Mouse (Mus musculus): ENCODE measurements around the gene Dnase1l2. TPM values are rescaled to one million over a fixed set of nuclear protein-coding genes. Genes with fewer than 3 reads are reported as not detected.

Gene Dnase1l2
- polyA plus RNA-seq, 1 experiment: not detected

DNA sequence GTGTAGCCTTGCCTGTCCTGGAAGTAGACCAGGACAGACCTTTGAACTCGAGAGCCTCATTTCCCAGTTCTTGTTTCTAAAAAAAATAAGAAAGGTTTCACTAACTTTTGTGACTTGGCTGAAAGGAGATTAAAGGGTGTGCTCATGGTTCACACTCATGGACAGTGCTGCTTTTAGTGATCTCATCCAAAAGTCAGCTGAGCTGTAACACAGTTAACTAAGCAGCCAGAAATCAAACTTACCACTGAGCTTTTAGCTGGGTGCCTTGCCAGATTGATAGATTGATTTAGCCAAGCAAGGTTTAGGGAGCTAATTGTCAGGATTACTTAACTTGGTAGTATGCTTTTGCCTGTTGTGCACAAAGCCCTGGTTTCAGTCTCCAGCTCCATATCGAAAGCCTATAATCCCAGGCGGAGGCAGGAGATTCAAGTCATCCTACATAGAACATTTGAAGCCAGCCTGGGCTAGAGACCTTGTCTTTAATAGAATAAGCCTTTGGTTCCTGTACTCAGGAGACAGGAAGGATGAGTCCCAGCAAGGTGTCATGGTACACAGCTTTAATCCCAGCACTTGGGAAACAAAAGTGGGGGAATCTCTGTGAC is 26.8 kb downstream of the Dnase1l2 start:
- H3K9me3 ChIP-seq: no peaks in the 10 kb centered on the region
- H3K4me1 ChIP-seq: peaks cover 51% of the 10 kb centered on the region
- TF ChIP-seq FLI1 (IDR thresholded peaks at IDR 0.05; ENCODE audit: low read length) (no peak), GATA1 (IDR thresholded peaks at IDR 0.05; ENCODE audit: borderline replicate concordance, low read length) (no peak)
- H3K4me3 ChIP-seq (replicated peaks): peak overlapping the region; percentile 96
- H3K36me3 ChIP-seq (replicated peaks; ENCODE audit: low read length): peaks cover 62% of the 10 kb centered on the region
- no peaks in the 10 kb centered on the region for H3K27me3 ChIP-seq (replicated peaks)

DNA sequence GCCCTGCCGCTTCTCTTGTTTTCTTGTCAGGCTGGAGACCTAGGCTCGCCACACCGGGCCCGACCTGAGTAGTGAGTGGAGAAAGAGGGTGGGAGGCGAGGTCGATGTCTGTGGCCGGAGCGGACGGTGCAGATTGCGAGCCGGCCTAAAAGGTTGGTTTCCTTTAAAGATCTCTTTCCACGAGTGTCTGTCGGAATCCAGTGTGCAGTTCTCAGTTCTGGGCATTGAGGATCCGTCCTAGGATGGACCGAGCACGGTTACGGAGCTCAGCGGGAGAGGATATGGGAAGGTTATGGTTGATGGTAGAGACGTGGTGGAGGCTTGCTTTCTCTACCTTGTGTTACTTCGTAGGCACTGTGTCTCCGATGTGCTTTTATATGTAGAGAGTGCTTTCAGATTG is 27.9 kb downstream of the Dnase1l2 start:
- Histone ChIP-seq H3K27me3 (replicated peaks) (no peaks in the 10 kb centered on the region), H3K36me3 (replicated peaks; ENCODE audit: low read length) (peaks cover 61% of the 10 kb centered on the region), H3K4me3 (replicated peaks) (peak overlapping the region; percentile 96), H3K4me1 (peaks cover 50% of the 10 kb centered on the region), H3K9me3 (no peaks in the 10 kb centered on the region)
- TF ChIP-seq FLI1 (IDR thresholded peaks at IDR 0.05; ENCODE audit: low read length) (no peak), GATA1 (IDR thresholded peaks at IDR 0.05; ENCODE audit: borderline replicate concordance, low read length) (no peak)

DNA sequence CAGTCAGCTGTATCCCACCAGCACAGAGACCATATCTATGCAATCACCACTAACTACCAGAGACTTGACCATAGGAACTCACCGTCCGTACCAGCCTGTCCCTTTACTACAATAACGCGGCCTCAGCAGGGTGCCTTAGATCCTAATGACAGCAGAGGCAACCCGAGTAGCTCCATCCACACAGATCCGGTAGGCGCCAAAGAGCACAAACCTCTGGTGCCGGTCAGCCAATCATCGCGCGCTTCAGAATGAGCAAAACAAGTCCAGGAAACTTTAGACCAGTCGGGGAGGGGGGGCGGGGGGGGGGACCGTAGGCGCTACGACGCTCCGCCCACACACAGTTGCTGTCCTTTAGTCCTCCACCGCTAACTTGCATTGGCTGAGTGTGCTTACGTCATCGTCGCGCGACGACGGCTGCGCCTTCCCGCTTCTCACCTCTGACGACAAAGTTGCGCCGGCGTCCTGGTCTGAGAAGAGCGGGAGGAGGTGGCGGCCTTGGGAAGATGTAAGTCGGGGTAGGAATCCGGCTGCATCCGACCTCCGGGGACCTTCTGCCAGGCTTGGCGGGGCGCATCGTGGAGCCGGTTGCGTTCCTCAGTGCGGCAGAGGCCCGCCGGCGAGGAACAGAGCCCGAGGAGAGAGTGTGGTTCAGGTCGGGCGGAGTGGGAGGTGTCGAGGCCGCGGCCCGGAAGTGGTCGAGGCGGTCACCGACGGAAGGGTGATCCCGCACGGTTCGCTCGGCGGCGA is 28.5 kb downstream of the Dnase1l2 start, which contains the start of gene Rnps1:
TSS of gene Rnps1 (plus strand) at position 336 of the 747 bp plus-strand sequence.
- H3K4me3 ChIP-seq (replicated peaks): peak within 1 kb of the TSS; percentile 96
- H3K36me3 ChIP-seq (replicated peaks; ENCODE audit: low read length): peaks cover 61% of the 10 kb centered on the region
- H3K27me3 ChIP-seq (replicated peaks): no peaks in the 10 kb centered on the region
- no peaks in the 10 kb centered on the region for H3K9me3 ChIP-seq
- peak; percentile 12; the same call in 1 of the 2 replicates for TF ChIP-seq FLI1 (IDR thresholded peaks at IDR 0.05; ENCODE audit: low read length)
- no peak for TF ChIP-seq GATA1 (IDR thresholded peaks at IDR 0.05; ENCODE audit: borderline replicate concordance, low read length)
- H3K4me1 ChIP-seq: peaks cover 46% of the 10 kb centered on the region

DNA sequence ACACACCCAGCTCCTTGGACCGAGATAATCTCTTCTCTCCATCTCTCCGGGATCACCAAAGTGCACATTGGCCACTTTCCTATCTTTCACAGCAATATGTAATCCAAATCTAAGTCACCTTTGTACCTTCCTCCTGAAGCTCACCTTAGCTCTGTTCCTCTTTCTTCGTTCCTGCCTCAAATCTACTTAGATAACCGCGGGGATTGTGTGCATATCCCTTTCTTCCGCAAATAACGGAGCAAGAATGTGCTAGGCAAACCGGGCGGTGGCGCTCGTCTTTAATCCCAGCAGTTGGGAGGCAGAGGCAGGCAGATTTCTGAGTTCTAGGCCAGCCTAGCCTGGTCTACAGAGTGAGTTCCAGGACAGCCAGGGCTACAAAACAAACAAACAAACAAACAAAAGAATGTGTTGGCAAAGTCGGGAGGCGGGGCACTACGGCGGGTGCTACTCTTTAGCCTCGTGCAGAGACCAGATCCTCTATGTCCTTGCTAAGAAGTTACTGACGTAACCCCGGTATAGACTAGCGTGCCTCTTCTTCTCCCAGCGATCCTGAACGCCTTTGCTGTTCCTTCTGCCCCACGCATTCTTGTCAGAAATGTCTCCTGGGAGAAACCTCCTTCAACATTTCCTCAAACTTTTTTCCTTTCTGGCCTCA is 29.2 kb downstream of the Dnase1l2 start:
- Histone ChIP-seq H3K36me3 (replicated peaks; ENCODE audit: low read length) (peaks cover 61% of the 10 kb centered on the region), H3K4me1 (peaks cover 43% of the 10 kb centered on the region), H3K9me3 (no peaks in the 10 kb centered on the region), H3K4me3 (replicated peaks) (peak overlapping the region; percentile 96), H3K27me3 (replicated peaks) (no peaks in the 10 kb centered on the region)
- TF ChIP-seq GATA1 (IDR thresholded peaks at IDR 0.05; ENCODE audit: borderline replicate concordance, low read length) (no peak), FLI1 (IDR thresholded peaks at IDR 0.05; ENCODE audit: low read length) (no peak)

DNA sequence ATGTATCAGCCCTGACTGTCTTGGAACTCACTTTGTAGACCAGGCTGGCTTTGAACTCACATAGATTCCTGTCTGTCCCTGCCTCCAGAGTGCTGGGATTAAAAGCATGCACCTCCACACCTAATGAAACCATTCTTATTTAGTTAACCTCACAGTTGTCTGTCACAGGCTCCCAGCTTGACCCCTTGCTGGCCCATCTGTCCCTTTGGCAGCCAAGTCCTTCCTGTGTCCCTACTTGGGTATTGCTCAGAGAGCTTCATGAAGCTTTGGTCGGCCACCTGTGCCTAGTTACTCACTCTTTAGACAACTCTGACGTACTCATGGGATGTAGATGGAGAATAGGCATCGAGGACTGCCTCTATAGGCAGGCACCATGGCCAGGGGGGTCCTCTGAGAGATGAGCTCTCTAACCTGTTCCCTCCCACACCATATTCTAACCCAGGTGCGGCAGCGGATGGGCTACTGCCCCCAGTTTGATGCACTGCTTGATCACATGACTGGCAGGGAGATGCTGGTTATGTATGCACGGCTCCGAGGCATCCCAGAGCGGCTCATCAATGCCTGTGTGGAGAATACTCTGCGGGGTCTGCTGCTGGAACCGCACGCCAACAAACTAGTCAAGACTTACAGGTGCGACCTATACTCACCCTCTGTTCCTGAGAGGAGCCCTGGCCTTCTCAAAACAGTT is 35.6 kb downstream of the Dnase1l2 start:
- 0 out of 2 replicates have a peak, but pooled peaks cover 3% of the 10 kb centered on the region for H3K4me1 ChIP-seq
- no peaks in the 10 kb centered on the region for H3K27me3 ChIP-seq (replicated peaks)
- H3K36me3 ChIP-seq (replicated peaks; ENCODE audit: low read length): peaks cover 91% of the 10 kb centered on the region
- TF ChIP-seq GATA1 (IDR thresholded peaks at IDR 0.05; ENCODE audit: borderline replicate concordance, low read length) (no peak), FLI1 (IDR thresholded peaks at IDR 0.05; ENCODE audit: low read length) (no peak)
- H3K4me3 ChIP-seq (replicated peaks): no peak overlapping the region
- no peaks in the 10 kb centered on the region for H3K9me3 ChIP-seq

DNA sequence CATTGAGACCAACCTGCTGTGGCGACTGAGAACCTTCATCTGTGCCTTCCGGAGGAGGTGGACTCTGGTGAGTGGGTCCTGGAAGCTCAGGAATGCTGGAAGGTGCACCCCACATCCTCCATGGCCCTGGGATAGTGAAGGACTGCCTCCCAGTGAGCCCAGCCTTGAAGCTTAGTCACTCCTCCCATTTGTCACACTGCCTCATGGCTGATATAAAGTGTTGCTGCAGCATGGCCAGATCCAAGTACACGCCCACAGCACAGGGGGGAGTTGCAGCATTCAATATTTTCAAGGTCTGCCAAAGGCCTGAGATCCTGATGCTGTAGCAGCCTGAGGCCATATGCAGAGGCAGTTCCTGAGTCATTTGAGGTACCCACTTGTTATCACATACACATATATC is 40.5 kb downstream of the Dnase1l2 start:
- Histone ChIP-seq H3K4me3 (replicated peaks) (no peak overlapping the region), H3K27me3 (replicated peaks) (no peaks in the 10 kb centered on the region), H3K36me3 (replicated peaks; ENCODE audit: low read length) (peaks cover 94% of the 10 kb centered on the region), H3K9me3 (no peaks in the 10 kb centered on the region), H3K4me1 (peaks cover 13% of the 10 kb centered on the region; the same call in 1 of the 2 replicates)
- TF ChIP-seq FLI1 (IDR thresholded peaks at IDR 0.05; ENCODE audit: low read length) (no peak), GATA1 (IDR thresholded peaks at IDR 0.05; ENCODE audit: borderline replicate concordance, low read length) (no peak)

DNA sequence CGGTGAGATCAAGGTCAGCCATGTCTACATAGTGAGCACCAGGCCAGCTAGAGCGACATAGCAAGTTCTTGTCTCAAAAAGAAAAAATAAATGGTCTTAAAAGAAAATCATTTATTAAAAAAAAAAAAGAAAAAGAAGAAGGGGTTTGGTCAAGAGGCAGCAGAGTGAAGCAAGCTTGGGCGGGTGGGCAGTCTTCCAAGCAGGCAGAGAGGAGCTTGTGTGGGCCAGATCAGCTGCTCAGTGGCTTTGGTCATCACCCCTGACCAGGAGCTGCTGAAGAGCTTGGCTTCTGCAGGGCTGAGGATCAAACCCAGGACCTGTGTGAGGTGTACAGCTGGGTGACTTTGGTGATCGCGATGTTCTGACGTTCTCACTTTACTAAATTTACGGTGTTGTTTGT is 48.4 kb downstream of the Dnase1l2 start:
- Histone ChIP-seq H3K4me3 (replicated peaks) (no peak overlapping the region), H3K4me1 (peaks cover 12% of the 10 kb centered on the region; the same call in 1 of the 2 replicates), H3K9me3 (no peaks in the 10 kb centered on the region), H3K36me3 (replicated peaks; ENCODE audit: low read length) (peaks cover 93% of the 10 kb centered on the region), H3K27me3 (replicated peaks) (no peaks in the 10 kb centered on the region)
- TF ChIP-seq FLI1 (IDR thresholded peaks at IDR 0.05; ENCODE audit: low read length) (no peak), GATA1 (IDR thresholded peaks at IDR 0.05; ENCODE audit: borderline replicate concordance, low read length) (no peak)

DNA sequence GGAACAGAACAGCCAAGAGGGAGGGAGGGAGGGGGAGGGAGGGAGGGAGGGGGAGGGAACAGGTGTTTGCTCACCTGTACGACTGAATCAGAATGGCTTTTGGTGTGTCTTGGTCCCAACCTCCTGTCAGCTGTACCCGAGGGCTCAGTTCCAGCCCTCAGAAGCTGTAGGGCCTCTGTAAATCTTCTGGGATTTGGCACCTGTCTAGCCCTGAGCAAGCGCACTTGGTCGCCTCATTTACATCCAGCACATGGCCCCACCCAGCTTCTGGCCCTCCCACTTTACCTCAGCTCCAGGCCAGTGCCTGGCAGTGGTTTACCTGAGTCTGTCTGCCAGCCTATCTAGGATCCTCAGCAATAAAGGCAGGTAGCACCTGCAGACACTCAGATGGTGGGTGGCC is 49.4 kb downstream of the Dnase1l2 start:
- no peak overlapping the region for H3K4me3 ChIP-seq (replicated peaks)
- peaks cover 93% of the 10 kb centered on the region for H3K36me3 ChIP-seq (replicated peaks; ENCODE audit: low read length)
- H3K9me3 ChIP-seq: no peaks in the 10 kb centered on the region
- H3K27me3 ChIP-seq (replicated peaks): no peaks in the 10 kb centered on the region
- TF ChIP-seq FLI1 (IDR thresholded peaks at IDR 0.05; ENCODE audit: low read length) (no peak), GATA1 (IDR thresholded peaks at IDR 0.05; ENCODE audit: borderline replicate concordance, low read length) (no peak)
- peaks cover 9% of the 10 kb centered on the region; the same call in 1 of the 2 replicates for H3K4me1 ChIP-seq

DNA sequence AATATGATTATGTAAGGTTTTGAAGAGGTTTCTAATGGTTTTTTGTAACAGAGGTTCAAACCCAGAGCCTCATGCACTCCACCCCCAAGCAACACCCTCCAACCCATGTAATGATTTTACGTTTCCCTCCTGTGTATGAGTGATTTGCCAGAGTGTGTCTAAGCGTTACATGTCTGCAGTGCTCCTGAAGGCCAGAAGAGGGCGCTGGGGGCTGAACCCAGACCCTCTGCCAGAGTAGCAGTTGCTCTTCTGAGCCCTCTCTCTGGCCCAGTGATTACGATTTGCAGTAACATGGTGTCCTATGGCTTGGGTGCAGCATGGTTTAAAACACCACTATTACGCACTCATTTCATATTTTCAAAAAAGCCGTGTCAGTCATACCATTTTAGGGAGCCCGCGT is 51.8 kb downstream of the Dnase1l2 start:
- Histone ChIP-seq H3K4me1 (no peaks in the 10 kb centered on the region), H3K27me3 (replicated peaks) (no peaks in the 10 kb centered on the region), H3K4me3 (replicated peaks) (no peak overlapping the region), H3K9me3 (no peaks in the 10 kb centered on the region), H3K36me3 (replicated peaks; ENCODE audit: low read length) (peaks cover 92% of the 10 kb centered on the region)
- no peak for TF ChIP-seq FLI1 (IDR thresholded peaks at IDR 0.05; ENCODE audit: low read length)
- no peak for TF ChIP-seq GATA1 (IDR thresholded peaks at IDR 0.05; ENCODE audit: borderline replicate concordance, low read length)

Other genes with a start within 250 kb of the Dnase1l2 start
- gene Tbc1d24, start 237.5 kb downstream of the Dnase1l2 start, polyA plus RNA-seq (2012; ENCODE audit: insufficient read depth, low replicate concordance): 1.1 TPM in 1 of 2 replicates, not detected in the other
- gene Ntn3, start 233.6 kb downstream of the Dnase1l2 start, polyA plus RNA-seq (2012; ENCODE audit: insufficient read depth, low replicate concordance): 0.25 TPM in 1 of 2 replicates, not detected in the other
- gene Tedc2, start 222.3 kb downstream of the Dnase1l2 start, polyA plus RNA-seq (2012; ENCODE audit: insufficient read depth, low replicate concordance): 7.4 and 13.2 TPM in 2 replicates
- gene Ccnf, start 191.6 kb downstream of the Dnase1l2 start, polyA plus RNA-seq (2012; ENCODE audit: insufficient read depth, low replicate concordance): 14.9 and 32.9 TPM in 2 replicates
- not detected in 2 replicates for gene Abca17, start 92.0 kb downstream of the Dnase1l2 start, polyA plus RNA-seq (2012; ENCODE audit: insufficient read depth, low replicate concordance)
- gene Abca3, start 91.2 kb downstream of the Dnase1l2 start, polyA plus RNA-seq (2012; ENCODE audit: insufficient read depth, low replicate concordance): 1.9 and 7.6 TPM in 2 replicates
- 183 and 234 TPM in 2 replicates for gene Rnps1, start 28.5 kb downstream of the Dnase1l2 start, polyA plus RNA-seq (2012; ENCODE audit: insufficient read depth, low replicate concordance)
- gene Eci1, start 16.5 kb downstream of the Dnase1l2 start, polyA plus RNA-seq (2012; ENCODE audit: insufficient read depth, low replicate concordance): 11.7 and 67.7 TPM in 2 replicates
- 9.7 and 18.7 TPM in 2 replicates for gene E4f1, start 27.2 kb upstream of the Dnase1l2 start, polyA plus RNA-seq (2012; ENCODE audit: insufficient read depth, low replicate concordance)
- 48.8 and 102 TPM in 2 replicates for gene Pgp, start 27.3 kb upstream of the Dnase1l2 start, polyA plus RNA-seq (2012; ENCODE audit: insufficient read depth, low replicate concordance)
- gene Bricd5, start 30.8 kb upstream of the Dnase1l2 start, polyA plus RNA-seq (2012; ENCODE audit: insufficient read depth, low replicate concordance): not detected in 2 replicates
- gene Mlst8, start 36.0 kb upstream of the Dnase1l2 start, polyA plus RNA-seq (2012; ENCODE audit: insufficient read depth, low replicate concordance): 2.3 and 3.7 TPM in 2 replicates
- not detected in 2 replicates for gene Caskin1, start 45.5 kb upstream of the Dnase1l2 start, polyA plus RNA-seq (2012; ENCODE audit: insufficient read depth, low replicate concordance)
- 122 and 123 TPM in 2 replicates for gene Traf7, start 84.8 kb upstream of the Dnase1l2 start, polyA plus RNA-seq (2012; ENCODE audit: insufficient read depth, low replicate concordance)
- not detected in 2 replicates for gene Rab26, start 91.1 kb upstream of the Dnase1l2 start, polyA plus RNA-seq (2012; ENCODE audit: insufficient read depth, low replicate concordance)
- gene Pkd1, start 106.7 kb upstream of the Dnase1l2 start, polyA plus RNA-seq (2012; ENCODE audit: insufficient read depth, low replicate concordance): 3.5 and 5.6 TPM in 2 replicates
- 26.7 and 30.6 TPM in 2 replicates for gene Tsc2, start 189.5 kb upstream of the Dnase1l2 start, polyA plus RNA-seq (2012; ENCODE audit: insufficient read depth, low replicate concordance)
- 8.2 TPM in 1 of 2 replicates, not detected in the other for gene Nthl1, start 189.6 kb upstream of the Dnase1l2 start, polyA plus RNA-seq (2012; ENCODE audit: insufficient read depth, low replicate concordance)
- gene Slc9a3r2, start 207.2 kb upstream of the Dnase1l2 start, polyA plus RNA-seq (2012; ENCODE audit: insufficient read depth, low replicate concordance): 0.85 TPM in 1 of 2 replicates, not detected in the other
- 1.1 TPM in 1 of 2 replicates, not detected in the other for gene Npw, start 215.4 kb upstream of the Dnase1l2 start, polyA plus RNA-seq (2012; ENCODE audit: insufficient read depth, low replicate concordance)
- 45.3 and 55.8 TPM in 2 replicates for gene Zfp598, start 226.6 kb upstream of the Dnase1l2 start, polyA plus RNA-seq (2012; ENCODE audit: insufficient read depth, low replicate concordance)
- gene Syngr3, start 246.8 kb upstream of the Dnase1l2 start, polyA plus RNA-seq (2012; ENCODE audit: insufficient read depth, low replicate concordance): 0.04 TPM in 1 of 2 replicates, not detected in the other